Mouse (Mus musculus): ENCODE measurements around the gene Gm28035.

- no peak for TF ChIP-seq GATA1 (IDR thresholded peaks at IDR 0.05; ENCODE audit: borderline replicate concordance, low read length)
- TF ChIP-seq FLI1 (IDR thresholded peaks at IDR 0.05; ENCODE audit: low read length) = no peak
These were observed 82.7 kb downstream of the Gm28035 start for GRCm38 (mm10) chr2:30323111-30323510.
